Mouse (Mus musculus) hindbrain, embryonic 12.5 days (tissue): ENCODE measurements at regions not wholly inside any gene's neighbourhood (a gene's known extent, or its start where the extent isn't known, plus 50 kb on each side); places are given as distances from the start of the nearest gene placed in this dataset.

Source experiments
- ATAC-seq: fragments of 200-750 bp; cut with Nextera tagmentation; 2 replicates; pipeline ENCODE4 v1.8.0; 2017; ENCODE audit warnings: moderate TSS enrichment; ENCODE audit not compliant: low FRiP score
- H3K27ac ChIP-seq: fragments of 300-500 bp; sonication (generic); 2 replicates; pipeline ENCODE4 v1.5.1; 2016; ENCODE audit warnings: mild to moderate bottlenecking
- H3K27me3 ChIP-seq: fragments of 300-500 bp; sonication (generic); 2 replicates; pipeline ENCODE4 v1.6.1; 2016; ENCODE audit warnings: mild to moderate bottlenecking
- H3K36me3 ChIP-seq: fragments of 300-500 bp; sonication (generic); 2 replicates; pipeline ENCODE4 v1.6.1; 2016; ENCODE audit warnings: mild to moderate bottlenecking
- H3K4me1 ChIP-seq: fragments of 300-500 bp; sonication (generic); 2 replicates; pipeline ENCODE4 v1.6.1; 2016
- H3K4me2 ChIP-seq: fragments of 300-500 bp; sonication (generic); replicated peaks from 2 replicates; pipeline ENCODE4 v1.6.1; 2016; ENCODE audit warnings: mild to moderate bottlenecking
- H3K4me3 ChIP-seq: fragments of 300-500 bp; sonication (generic); 2 replicates; pipeline ENCODE4 v1.5.1; 2016; ENCODE audit warnings: mild to moderate bottlenecking
- H3K9ac ChIP-seq: fragments of 300-500 bp; sonication (generic); 2 replicates; pipeline ENCODE4 v1.6.1; 2016; ENCODE audit warnings: mild to moderate bottlenecking, moderate library complexity
- H3K9me3 ChIP-seq: fragments of 300-500 bp; sonication (generic); replicated peaks from 2 replicates; pipeline ENCODE4 v1.6.1; 2016; ENCODE audit warnings: mild to moderate bottlenecking
- WGBS: fragments of 180-500 bp; shearing (Covaris S2); methylation state at CpG from one replicate; pipeline ENCODE4 v1.1.7; 2016; 5-methylcytosine and 5-hydroxymethylcytosine counted together

GRCm38 (mm10) chr9:35340811-35341210, 73.1 kb downstream of the Rpusd4 start:
- peaks cover 37% of the 10 kb centered on the region for H3K4me1 ChIP-seq
- WGBS = 19% methylated on average over 3 of the region's 3 CpGs
- H3K27ac ChIP-seq = peak overlapping the region; percentile 3; the same call in 1 of the 2 replicates
- peak; percentile 43; the same call in 1 of the 2 replicates for ATAC-seq
- H3K4me3 ChIP-seq = no peak overlapping the region
- H3K9me3 ChIP-seq = no peaks in the 10 kb centered on the region
- H3K36me3 ChIP-seq = no peaks in the 10 kb centered on the region
- H3K9ac ChIP-seq = no peak overlapping the region
- H3K4me2 ChIP-seq = no peak overlapping the region
- peaks cover 46% of the 10 kb centered on the region for H3K27me3 ChIP-seq

- no peaks in the 10 kb centered on the region for H3K9me3 ChIP-seq
- no peak overlapping the region for H3K4me3 ChIP-seq
- no peak overlapping the region for H3K9ac ChIP-seq
- H3K36me3 ChIP-seq = no peaks in the 10 kb centered on the region
- no peak for ATAC-seq
- peaks cover 31% of the 10 kb centered on the region for H3K4me1 ChIP-seq
- no peak overlapping the region for H3K27ac ChIP-seq
- no peak overlapping the region for H3K4me2 ChIP-seq
- peaks cover 40% of the 10 kb centered on the region for H3K27me3 ChIP-seq
- WGBS = 81% methylated on average over 5 of the region's 5 CpGs
These were observed 73.7 kb downstream of the Rpusd4 start for GRCm38 (mm10) chr9:35341386-35341785.

- H3K9ac ChIP-seq = no peak overlapping the region
- no peak for ATAC-seq
These were observed 74.8 kb downstream of the Rpusd4 start for GRCm38 (mm10) chr9:35342436-35342835.

GRCm38 (mm10) chr9:35343336-35343735, 75.7 kb downstream of the Rpusd4 start:
- ATAC-seq = no peak
- Histone ChIP-seq H3K4me1 (peaks cover 24% of the 10 kb centered on the region), H3K36me3 (no peaks in the 10 kb centered on the region), H3K4me2 (no peak overlapping the region), H3K4me3 (no peak overlapping the region), H3K9me3 (no peaks in the 10 kb centered on the region), H3K27me3 (peaks cover 30% of the 10 kb centered on the region), H3K9ac (no peak overlapping the region), H3K27ac (no peak overlapping the region)

More at GRCm38 (mm10) chr9:35342436-35342835, 74.8 kb downstream of the Rpusd4 start:
- H3K27ac ChIP-seq = no peak overlapping the region
- H3K36me3 ChIP-seq = no peaks in the 10 kb centered on the region
- H3K4me3 ChIP-seq = no peak overlapping the region
- peaks cover 27% of the 10 kb centered on the region for H3K4me1 ChIP-seq
- H3K9me3 ChIP-seq = no peaks in the 10 kb centered on the region
- 41% methylated on average over 2 of the region's 2 CpGs for WGBS
- peaks cover 33% of the 10 kb centered on the region for H3K27me3 ChIP-seq
- H3K4me2 ChIP-seq = no peak overlapping the region

GRCm38 (mm10) chr9:35344374-35344773, 76.6 kb upstream of the Cdon start:
- 62% methylated on average over 6 of the region's 6 CpGs for WGBS
- H3K9ac ChIP-seq = no peak overlapping the region
- H3K27me3 ChIP-seq = peaks cover 22% of the 10 kb centered on the region

GRCm38 (mm10) chr9:35346378-35346777, 74.5 kb upstream of the Cdon start:
- 69% methylated on average over 5 of the region's 5 CpGs for WGBS
- Histone ChIP-seq H3K27me3 (peaks cover 6% of the 10 kb centered on the region), H3K9me3 (no peaks in the 10 kb centered on the region), H3K4me2 (no peak overlapping the region), H3K36me3 (no peaks in the 10 kb centered on the region), H3K27ac (no peak overlapping the region), H3K9ac (no peak overlapping the region), H3K4me3 (no peak overlapping the region), H3K4me1 (peaks cover 9% of the 10 kb centered on the region)
- no peak for ATAC-seq

More at GRCm38 (mm10) chr9:35344374-35344773, 76.6 kb upstream of the Cdon start:
- Histone ChIP-seq H3K4me3 (no peak overlapping the region), H3K36me3 (no peaks in the 10 kb centered on the region), H3K4me1 (peaks cover 22% of the 10 kb centered on the region), H3K9me3 (no peaks in the 10 kb centered on the region), H3K4me2 (no peak overlapping the region), H3K27ac (no peak overlapping the region)
- ATAC-seq = no peak

- H3K9ac ChIP-seq = no peak overlapping the region
- H3K9me3 ChIP-seq = no peaks in the 10 kb centered on the region
- no peak overlapping the region for H3K27ac ChIP-seq
- no peak for ATAC-seq
- WGBS = 67% methylated on average over 2 of the region's 2 CpGs
- H3K4me3 ChIP-seq = no peak overlapping the region
- H3K4me1 ChIP-seq = peaks cover 6% of the 10 kb centered on the region
- no peaks in the 10 kb centered on the region for H3K36me3 ChIP-seq
- no peak overlapping the region for H3K4me2 ChIP-seq
- no peaks in the 10 kb centered on the region; the same call in 1 of the 2 replicates for H3K27me3 ChIP-seq
These were observed 70.8 kb upstream of the Cdon start for GRCm38 (mm10) chr9:35350046-35350552.

- ATAC-seq = no peak
- 80% methylated on average over 5 of the region's 5 CpGs for WGBS
- Histone ChIP-seq H3K9me3 (no peaks in the 10 kb centered on the region), H3K36me3 (no peaks in the 10 kb centered on the region), H3K4me1 (peaks cover 7% of the 10 kb centered on the region), H3K4me2 (no peak overlapping the region), H3K27me3 (no peaks in the 10 kb centered on the region), H3K4me3 (no peak overlapping the region), H3K9ac (no peak overlapping the region), H3K27ac (no peak overlapping the region)
These were observed 69.4 kb upstream of the Cdon start for GRCm38 (mm10) chr9:35351576-35351975.

- peaks cover 9% of the 10 kb centered on the region for H3K4me1 ChIP-seq
- 54% methylated on average over 7 of the region's 7 CpGs for WGBS
- ATAC-seq = peak; percentile 63; the same call in 1 of the 2 replicates
- H3K27ac ChIP-seq = peak overlapping the region; percentile 35; the same call in 1 of the 2 replicates
- no peak overlapping the region for H3K4me2 ChIP-seq
- H3K9me3 ChIP-seq = no peaks in the 10 kb centered on the region
- H3K4me3 ChIP-seq = no peak overlapping the region
- H3K9ac ChIP-seq = no peak overlapping the region
- no peaks in the 10 kb centered on the region for H3K36me3 ChIP-seq
- peaks cover 3% of the 10 kb centered on the region; the same call in 1 of the 2 replicates for H3K27me3 ChIP-seq
These were observed 66.2 kb upstream of the Cdon start for GRCm38 (mm10) chr9:35354652-35355130.

- H3K27ac ChIP-seq = no peak overlapping the region
- H3K9me3 ChIP-seq = no peaks in the 10 kb centered on the region
- H3K4me3 ChIP-seq = no peak overlapping the region
- no peak for ATAC-seq
- peaks cover 43% of the 10 kb centered on the region for H3K4me1 ChIP-seq
- no peak overlapping the region for H3K9ac ChIP-seq
- no peak overlapping the region for H3K4me2 ChIP-seq
- no peaks in the 10 kb centered on the region for H3K36me3 ChIP-seq
- H3K27me3 ChIP-seq = peaks cover 14% of the 10 kb centered on the region; the same call in 1 of the 2 replicates
- WGBS = 63% methylated on average over 6 of the region's 6 CpGs
These were observed 61.2 kb upstream of the Cdon start for GRCm38 (mm10) chr9:35359699-35360098.

- WGBS = 28% methylated on average over 6 of the region's 6 CpGs
- H3K4me2 ChIP-seq = no peak overlapping the region
- no peak overlapping the region for H3K4me3 ChIP-seq
- peaks cover 14% of the 10 kb centered on the region; the same call in 1 of the 2 replicates for H3K27me3 ChIP-seq
- peak overlapping the region; percentile 52; the same call in 1 of the 2 replicates for H3K27ac ChIP-seq
- 0 out of 2 replicates have a peak, but pooled peaks have one; percentile 43 for ATAC-seq
- H3K4me1 ChIP-seq = peaks cover 39% of the 10 kb centered on the region
- H3K9ac ChIP-seq = no peak overlapping the region
- no peaks in the 10 kb centered on the region for H3K36me3 ChIP-seq
- no peaks in the 10 kb centered on the region for H3K9me3 ChIP-seq
These were observed 60.5 kb upstream of the Cdon start for GRCm38 (mm10) chr9:35360139-35361100.

GRCm38 (mm10) chr9:35361432-35361831, 59.5 kb upstream of the Cdon start:
- peaks cover 20% of the 10 kb centered on the region for H3K27me3 ChIP-seq
- WGBS = 37% methylated on average over 4 of the region's 4 CpGs
- H3K4me1 ChIP-seq = peaks cover 39% of the 10 kb centered on the region
- no peak overlapping the region for H3K9ac ChIP-seq
- no peak overlapping the region for H3K4me2 ChIP-seq
- H3K4me3 ChIP-seq = no peak overlapping the region
- no peak overlapping the region for H3K27ac ChIP-seq
- no peaks in the 10 kb centered on the region for H3K9me3 ChIP-seq
- H3K36me3 ChIP-seq = no peaks in the 10 kb centered on the region
- no peak for ATAC-seq
